Mouse (Mus musculus) testis, postnatal 10 days (tissue): ENCODE measurements around the gene Map3k19.
A peak's percentile ranks its signal among the peaks of the same experiment; 100 is the strongest.

Experiments
- DNase-seq: peaks from one replicate; pipeline ENCODE4 v3.0.0; 2021; ENCODE audit warnings: low spot score

The Map3k19 gene

GRCm38 (mm10) chr1:127796752-127797151 lies 58.1 kb downstream of the Map3k19 start:
- no peak for DNase-seq

- no peak for DNase-seq
These were observed 58.5 kb downstream of the Map3k19 start for GRCm38 (mm10) chr1:127796341-127796740.

GRCm38 (mm10) chr1:127795087-127795769 lies 59.6 kb downstream of the Map3k19 start:
- DNase-seq: no peak

GRCm38 (mm10) chr1:127793459-127793858 lies 61.4 kb downstream of the Map3k19 start:
- no peak for DNase-seq

- no peak for DNase-seq
These were observed 65.9 kb downstream of the Map3k19 start for GRCm38 (mm10) chr1:127788943-127789342.

GRCm38 (mm10) chr1:127785882-127786281 lies 68.9 kb downstream of the Map3k19 start:
- no peak for DNase-seq

GRCm38 (mm10) chr1:127783862-127784261 lies 71.0 kb downstream of the Map3k19 start:
- DNase-seq: no peak

GRCm38 (mm10) chr1:127780849-127781248 lies 74.0 kb downstream of the Map3k19 start:
- DNase-seq: no peak

GRCm38 (mm10) chr1:127780142-127780541 lies 74.7 kb downstream of the Map3k19 start:
- no peak for DNase-seq

- DNase-seq: no peak
These were observed 76.2 kb downstream of the Map3k19 start for GRCm38 (mm10) chr1:127778611-127779010.

GRCm38 (mm10) chr1:127776246-127776645 lies 78.6 kb downstream of the Map3k19 start:
- DNase-seq: no peak

GRCm38 (mm10) chr1:127775206-127775720 lies 79.6 kb downstream of the Map3k19 start:
- no peak for DNase-seq

- DNase-seq: peak; percentile 77
These were observed 80.3 kb downstream of the Map3k19 start for GRCm38 (mm10) chr1:127774501-127774880.

GRCm38 (mm10) chr1:127773803-127774500 lies 80.9 kb downstream of the Map3k19 start, which contains the start of gene Ccnt2:
TSS of gene Ccnt2 (plus strand) at chr1:127774164.
- DNase-seq: peak; percentile 99

- DNase-seq: no peak
These were observed 81.5 kb downstream of the Map3k19 start for GRCm38 (mm10) chr1:127773198-127773802.

- DNase-seq: no peak
These were observed 88.1 kb downstream of the Map3k19 start for GRCm38 (mm10) chr1:127766741-127767140.

- no peak for DNase-seq
These were observed 89.4 kb downstream of the Map3k19 start for GRCm38 (mm10) chr1:127765468-127765867.
